Mouse (Mus musculus) cerebral cortex, adult 2 months (tissue): ENCODE measurements around the gene Arl5b.

Experiments
- WGBS: fragments of 180-500 bp; shearing (Covaris S2); methylation state at CpG from one replicate; pipeline ENCODE4 v1.1.7; 2018; 5-methylcytosine and 5-hydroxymethylcytosine counted together

Arl5b gene

GRCm38 (mm10) chr2:15111808-15112440 lies 62.7 kb downstream of the Arl5b start:
- 68% methylated on average over 1 of the region's 1 CpGs for WGBS

DNA sequence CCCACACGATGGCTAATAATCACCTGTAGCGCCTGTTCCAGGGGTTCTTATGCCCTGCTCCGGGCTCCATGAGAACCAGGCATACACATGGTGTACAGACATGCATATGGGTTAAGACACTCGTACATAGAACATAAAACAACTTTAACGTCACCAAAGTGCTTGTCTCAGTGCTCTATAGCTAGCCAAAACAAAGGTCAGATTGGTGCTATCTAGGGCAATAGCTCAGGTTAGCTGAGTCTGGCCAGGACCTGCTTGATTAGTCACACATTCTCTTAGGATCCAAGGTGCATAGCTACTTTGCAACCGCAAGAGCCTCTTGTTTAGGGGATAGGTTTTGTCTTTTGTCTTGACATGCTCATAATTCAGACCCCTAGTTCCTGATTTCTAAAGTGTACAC lies 63.5 kb downstream of the Arl5b start:
- WGBS: 97% methylated on average over 6 of the region's 6 CpGs

DNA sequence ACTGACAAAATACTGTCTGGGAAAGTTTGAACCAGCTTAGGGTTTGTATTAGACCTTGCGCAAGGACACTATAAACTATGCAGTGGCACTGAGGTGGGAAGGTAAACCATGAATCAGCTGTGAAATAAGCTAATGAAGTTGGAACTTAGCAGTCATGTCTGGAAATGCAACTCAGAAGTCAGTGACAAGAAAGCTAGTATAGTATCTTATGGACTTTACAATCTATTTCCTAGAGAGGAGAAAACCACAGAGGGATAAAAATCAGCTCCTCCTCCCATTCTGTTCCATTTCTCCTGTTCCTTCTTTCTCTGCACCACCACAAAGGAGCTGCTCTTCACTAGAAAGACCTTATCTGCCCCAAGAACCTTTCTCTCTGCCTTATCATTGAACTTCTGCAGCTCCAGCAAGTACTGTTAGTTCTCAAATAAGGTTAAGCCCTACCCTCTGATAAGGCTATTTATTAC lies 72.1 kb downstream of the Arl5b start:
- 98% methylated on average over 1 of the region's 1 CpGs for WGBS
